Mouse (Mus musculus): Measurements from ENCODE around the gene Arhgap27.

- TF ChIP-seq EP300 (IDR thresholded peaks at IDR 0.05; ENCODE audit: insufficient read depth, low read depth, low read length) (no peak), CTCF (IDR thresholded peaks at IDR 0.05; ENCODE audit: low read depth, low read length) (no peak)
These were observed 42.8 kb downstream of the Arhgap27 start for GRCm38 (mm10) chr11:103320646-103321045.
